Mouse (Mus musculus): ENCODE data around the gene AC124108.1. TPM values are rescaled to one million over a fixed set of nuclear protein-coding genes. Genes with fewer than 3 reads are reported as not detected.

The AC124108.1 gene
- total RNA-seq, 2 experiments from 2014 or later = 0.46 to 0.50 TPM

DNA sequence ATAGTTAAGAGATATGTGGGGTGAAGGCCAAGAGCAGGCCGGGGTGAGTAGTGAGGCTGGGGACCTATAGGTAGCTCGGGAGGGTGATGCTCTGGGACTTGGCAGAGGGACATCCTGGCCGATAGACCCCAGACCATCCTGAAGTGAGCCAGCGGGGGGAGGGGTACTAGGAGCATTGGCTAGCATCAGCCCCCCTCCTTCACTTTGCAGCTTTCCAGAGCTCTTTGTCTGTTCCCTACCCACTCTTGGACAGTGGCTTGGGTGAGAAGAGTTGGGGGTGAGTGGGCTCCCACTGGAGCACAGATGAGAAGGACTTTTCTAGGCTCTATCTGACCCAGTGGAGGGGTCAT lies 10.2 kb downstream of the AC124108.1 start:
- DNase-seq = no peak

DNA sequence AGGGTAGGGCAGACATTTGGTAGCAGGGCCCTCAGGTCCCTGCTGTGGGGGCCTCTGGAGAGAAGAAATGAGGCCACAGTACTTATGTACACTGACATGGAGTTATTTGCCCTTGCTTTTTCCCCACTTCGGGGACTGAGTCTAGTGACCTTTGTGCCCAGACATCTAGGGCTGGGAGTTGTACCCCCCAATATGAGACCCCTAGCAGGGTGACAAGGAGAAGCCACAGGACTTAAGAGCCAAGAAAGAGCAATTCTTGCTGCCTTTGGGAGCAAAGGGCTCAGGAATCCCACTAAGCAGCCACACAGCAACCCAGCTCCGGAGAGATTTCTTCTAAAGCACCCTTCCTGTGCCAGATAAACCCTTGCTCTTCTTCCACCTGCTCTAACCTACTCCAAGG lies 10.7 kb downstream of the AC124108.1 start:
- DNase-seq = no peak

DNA sequence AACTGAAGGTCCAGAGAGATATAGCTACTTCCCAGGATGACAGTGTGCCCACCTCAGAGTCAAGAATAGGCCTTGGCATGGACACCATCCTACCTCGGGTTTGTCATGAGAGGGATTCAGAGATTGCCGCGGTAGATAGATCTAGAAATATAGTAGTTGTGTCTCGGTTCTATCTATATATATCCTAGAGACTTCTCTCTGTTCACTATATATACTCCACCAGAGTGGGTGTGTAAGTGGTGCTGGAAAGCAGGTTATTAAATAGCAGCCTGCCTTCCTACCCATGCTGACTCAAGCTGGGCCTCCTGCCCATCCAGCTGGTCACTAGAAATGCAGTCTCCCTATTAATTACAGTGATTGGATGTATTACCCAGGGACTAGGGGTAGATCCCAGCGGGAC lies 11.5 kb downstream of the AC124108.1 start:
- DNase-seq = no peak

DNA sequence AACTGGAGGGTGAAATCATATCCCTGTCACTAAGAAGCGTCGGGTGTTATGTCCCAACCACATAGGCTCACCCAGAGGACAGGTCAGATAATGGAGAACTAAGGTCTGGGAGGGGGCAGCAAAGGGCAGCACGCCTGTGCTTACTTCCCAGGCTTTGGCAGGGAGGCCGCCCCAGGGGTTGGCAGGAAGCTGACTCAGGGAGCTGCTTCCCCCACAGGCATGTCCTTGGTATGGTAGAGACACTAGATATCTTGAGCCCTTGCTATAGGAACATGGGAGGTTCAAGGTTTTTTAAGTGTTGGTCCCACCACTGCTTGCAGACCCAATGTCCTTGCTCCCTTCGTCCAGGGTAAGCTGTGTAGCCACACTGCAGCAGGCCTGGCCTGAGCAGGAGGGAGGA lies 14.7 kb downstream of the AC124108.1 start:
- DNase-seq = no peak

DNA sequence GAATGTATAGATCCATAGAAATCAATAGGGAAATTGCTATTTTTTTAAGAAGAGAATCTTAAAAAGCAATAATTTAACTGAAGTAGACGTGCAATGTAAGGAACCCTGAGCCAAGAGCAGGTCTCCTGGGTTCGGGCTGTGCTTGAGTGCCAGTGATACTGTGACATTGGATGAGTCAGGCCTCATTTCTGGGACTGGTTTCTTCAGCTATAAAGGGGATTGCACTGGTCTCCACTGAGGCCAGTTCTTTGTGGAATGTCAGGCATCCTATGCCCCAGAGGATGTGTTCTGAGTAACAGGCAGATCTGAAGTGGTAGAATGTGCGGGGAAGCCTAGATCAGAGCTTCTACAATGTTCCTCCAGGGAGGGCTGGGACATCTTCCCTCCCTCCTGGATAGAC lies 15.6 kb downstream of the AC124108.1 start:
- DNase-seq = no peak

DNA sequence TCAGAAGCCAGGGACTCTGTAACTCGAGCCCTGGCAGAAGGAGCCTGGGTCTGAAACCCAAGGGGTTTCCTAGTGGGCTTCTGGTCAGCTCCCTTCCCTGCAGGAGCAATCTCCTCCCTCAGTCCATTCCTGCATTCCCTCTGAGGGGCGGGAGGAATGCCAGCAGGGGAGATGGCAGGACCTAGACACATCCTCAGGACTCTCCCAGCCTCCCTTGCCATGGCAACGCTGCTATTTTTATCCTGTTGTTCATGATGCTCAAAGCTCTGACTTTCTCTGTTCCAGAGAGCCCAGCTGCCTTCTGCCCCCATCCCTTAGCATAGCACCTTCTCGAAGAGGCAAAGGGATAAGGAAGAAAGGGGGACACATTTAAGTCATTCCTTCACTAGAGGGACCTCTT lies 16.9 kb downstream of the AC124108.1 start:
- no peak for DNase-seq

DNA sequence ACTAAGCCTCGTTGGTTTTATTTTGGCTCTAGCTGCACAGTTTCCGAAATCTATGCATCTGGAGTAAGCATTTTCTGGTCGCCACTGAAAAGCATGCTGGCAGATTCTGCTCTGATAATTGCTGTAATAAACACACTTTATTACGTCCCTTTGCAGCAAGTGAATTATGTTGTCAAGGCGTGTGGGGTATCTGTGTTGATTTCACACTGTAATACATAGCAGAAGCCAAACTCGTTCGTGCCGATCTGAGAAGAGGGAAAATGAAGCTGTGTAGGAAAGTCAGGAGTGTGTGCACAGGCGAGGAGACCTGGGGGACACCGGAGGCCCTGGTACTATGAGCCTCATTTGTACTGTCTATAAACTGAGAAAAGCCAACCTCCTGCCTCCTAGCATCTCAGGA lies 18.1 kb downstream of the AC124108.1 start:
- DNase-seq = no peak

DNA sequence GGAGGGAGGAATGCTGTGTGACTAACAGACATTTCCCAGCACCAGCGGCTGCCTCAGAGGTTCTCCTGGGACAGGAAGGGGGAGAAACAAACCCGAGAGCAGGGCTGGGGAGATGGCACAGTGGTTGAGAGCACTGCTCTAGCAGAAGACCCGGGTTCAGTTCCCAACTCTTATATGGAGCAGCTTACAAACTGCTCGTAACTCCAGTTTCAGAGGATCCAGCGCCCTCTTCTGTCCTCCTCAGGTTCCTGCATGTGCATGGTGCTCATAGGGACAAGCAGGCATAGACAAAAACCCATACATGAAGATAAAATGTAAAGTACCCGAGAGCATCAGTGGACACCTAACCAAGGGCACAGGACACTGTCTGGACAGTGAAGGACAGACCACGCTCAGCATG lies 19.7 kb downstream of the AC124108.1 start:
- no peak for DNase-seq

DNA sequence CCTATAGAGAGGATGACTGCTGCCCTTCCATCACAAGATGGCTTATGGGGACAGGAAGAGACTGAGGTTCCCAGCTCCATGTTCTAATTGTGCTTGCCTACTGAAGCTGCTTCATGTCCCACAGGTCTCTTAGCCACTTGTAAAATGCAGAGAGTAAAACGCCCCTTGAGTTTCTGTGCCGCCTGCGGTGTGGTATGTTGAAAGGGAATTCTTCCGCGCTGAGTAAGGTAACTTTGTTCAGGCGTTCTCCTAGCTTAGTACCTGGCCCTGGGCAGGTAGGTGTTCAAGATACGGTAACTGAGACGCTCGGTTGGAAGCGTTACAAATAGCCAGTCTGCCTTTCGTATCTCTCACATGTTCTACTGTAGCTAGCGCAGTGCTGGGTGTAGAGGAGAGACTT lies 20.4 kb downstream of the AC124108.1 start:
- DNase-seq = no peak

DNA sequence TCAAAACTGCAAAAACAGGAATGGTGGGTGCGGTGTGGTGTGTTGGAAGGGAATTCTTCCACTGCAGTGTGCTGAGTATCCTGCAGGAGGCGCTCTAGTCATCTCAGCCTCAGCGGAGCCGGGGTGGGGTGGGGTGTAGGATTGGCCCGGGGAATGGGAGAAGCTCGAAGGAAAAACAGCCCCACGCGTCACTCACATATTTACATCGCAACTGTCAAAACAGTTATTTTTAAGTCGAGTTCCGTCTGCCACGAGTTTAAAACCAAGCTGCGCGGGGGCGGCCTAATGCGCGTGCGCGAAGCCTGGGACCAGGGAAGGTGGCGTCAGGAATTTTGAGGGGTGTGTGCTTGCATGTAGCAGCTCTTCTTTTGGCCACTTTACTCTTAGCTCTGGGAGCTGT lies 21.0 kb downstream of the AC124108.1 start:
- peak; percentile 86 to 87 for DNase-seq

DNA sequence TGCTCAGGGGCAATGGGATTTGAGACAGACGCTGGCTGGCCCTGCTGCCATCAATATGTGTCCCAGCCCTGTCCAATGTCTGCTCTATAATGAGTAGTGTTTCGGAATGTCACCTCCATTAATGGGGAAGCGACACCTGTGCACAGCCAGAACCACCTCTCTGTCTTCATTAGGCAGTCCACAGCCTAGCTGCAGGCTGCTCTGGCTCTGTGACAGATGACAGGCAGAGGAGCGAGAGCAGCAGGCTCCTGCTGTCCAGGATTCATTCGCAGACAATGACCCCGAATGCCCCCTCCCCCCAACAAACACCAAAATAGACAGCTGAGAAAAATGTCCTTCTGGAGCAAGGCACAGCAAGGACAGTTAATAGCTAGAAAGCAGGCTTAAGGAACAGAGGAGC lies 21.8 kb downstream of the AC124108.1 start:
- no peak for DNase-seq

DNA sequence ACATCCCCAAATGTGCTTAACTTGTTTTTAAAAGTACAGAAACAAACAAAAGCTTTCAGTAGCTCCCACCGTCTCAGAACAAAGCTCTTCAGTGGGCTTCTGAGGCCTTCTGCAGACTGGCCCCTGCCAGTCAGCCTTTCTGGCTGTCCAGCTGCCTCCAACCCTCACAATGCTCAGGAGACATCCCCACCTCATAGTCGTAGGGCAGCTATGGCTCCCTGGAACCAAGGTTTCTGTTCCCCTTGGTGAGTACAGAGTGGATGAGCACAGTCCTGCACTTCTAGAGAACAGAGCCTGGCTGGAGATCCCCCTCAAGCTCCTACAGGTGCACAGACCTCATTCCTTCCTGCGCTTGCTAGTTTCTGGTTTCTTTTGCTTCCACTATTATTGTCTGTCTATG lies 25.0 kb downstream of the AC124108.1 start:
- no peak for DNase-seq

DNA sequence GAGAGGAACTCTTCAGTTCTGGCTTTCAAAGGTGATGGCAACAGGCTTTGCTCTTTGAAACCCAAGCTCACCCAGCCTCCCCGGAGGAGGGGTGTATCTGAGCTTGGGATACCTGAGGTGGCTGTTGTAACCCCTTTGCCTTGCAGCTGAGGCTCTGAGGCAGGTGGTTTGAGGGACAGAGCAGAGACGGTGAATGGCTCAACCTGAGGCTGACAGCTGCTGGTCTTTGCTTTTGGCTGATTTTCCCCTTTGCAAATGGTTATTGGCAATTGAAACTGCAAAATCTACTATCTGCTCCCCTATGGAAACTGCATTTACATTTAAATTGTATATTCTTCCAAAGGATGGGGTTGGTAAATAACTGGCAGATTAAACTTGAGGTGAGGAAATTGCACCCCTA lies 30.4 kb downstream of the AC124108.1 start:
- DNase-seq = no peak

DNA sequence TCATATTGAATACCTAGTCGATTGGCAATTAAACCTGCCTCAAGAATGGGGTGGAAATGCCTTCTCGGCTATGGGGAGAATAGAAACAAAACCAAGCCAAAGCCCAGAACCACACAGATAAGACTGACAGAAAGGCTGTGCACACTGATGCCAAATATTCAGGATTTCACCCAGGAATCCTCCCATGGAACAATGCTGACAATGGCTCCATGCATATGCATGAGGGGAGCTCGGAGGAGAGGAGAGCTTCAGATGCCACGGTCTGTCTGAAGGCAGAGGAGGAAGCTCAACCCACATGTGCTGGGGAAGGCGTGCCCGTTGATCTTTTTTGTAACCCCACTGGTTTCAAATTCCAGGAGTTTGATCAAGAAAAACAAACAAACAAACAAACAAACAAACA lies 30.9 kb downstream of the AC124108.1 start:
- DNase-seq = no peak

DNA sequence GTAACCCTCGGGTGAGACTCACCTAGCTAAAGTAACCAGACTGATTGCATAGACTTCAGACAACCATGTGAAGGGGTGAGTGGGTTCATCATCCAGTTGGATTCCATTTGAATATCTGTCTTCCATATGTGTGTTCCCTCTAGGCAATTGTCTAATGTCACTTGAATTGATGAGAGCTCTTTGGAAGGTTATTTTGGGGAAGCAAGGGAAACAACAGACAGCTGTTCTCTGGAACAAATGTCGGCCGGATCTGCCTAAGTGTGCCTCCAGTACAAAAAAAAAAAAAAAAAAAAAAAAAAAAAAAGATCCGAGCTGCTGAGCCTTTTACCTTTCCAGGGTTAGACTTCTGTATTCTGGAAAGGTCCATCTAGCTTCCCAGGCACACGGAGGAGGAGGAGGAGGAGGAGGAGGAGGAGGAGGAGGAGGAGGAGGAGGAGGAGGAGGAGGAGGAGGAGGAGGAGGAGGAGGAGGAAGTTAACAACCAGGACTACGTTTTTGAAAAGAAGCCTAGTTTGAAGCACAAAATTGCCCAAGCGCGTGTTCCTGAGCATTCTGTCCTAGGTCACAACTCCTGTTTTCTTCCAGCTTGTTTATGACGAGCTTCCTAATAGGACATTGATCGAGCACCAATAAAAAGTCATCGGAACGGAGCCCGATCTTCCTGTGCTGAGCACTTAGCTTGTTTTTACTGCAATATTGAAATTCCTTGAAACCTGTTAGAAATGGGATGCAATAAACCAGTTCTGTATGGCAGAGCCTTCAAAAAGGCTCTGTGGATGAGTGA lies 35.2 kb downstream of the AC124108.1 start:
- no peak for DNase-seq

DNA sequence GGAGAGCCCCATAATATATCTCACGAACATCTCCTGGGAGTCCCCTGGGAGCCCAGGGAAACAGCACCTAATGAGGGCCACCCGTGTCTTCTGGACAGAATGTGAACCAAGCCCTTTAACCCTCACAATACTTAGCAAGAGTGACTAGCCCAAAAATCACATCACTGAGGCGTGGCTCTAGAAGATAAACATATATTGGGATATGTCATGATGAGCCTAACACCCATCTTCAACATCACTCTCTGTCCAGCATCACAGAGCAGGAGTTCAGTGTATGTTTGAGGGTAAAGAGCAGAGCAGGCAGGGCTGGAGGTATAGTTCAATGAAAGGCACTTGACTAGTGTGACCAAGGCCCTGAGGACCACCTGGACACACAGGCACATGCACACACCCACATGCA lies 38.4 kb downstream of the AC124108.1 start, which contains the start of gene Gm10188:
Gene Gm10188 (minus strand): TSS at position 101 of the 400 bp plus-strand sequence.
- no peak for DNase-seq

DNA sequence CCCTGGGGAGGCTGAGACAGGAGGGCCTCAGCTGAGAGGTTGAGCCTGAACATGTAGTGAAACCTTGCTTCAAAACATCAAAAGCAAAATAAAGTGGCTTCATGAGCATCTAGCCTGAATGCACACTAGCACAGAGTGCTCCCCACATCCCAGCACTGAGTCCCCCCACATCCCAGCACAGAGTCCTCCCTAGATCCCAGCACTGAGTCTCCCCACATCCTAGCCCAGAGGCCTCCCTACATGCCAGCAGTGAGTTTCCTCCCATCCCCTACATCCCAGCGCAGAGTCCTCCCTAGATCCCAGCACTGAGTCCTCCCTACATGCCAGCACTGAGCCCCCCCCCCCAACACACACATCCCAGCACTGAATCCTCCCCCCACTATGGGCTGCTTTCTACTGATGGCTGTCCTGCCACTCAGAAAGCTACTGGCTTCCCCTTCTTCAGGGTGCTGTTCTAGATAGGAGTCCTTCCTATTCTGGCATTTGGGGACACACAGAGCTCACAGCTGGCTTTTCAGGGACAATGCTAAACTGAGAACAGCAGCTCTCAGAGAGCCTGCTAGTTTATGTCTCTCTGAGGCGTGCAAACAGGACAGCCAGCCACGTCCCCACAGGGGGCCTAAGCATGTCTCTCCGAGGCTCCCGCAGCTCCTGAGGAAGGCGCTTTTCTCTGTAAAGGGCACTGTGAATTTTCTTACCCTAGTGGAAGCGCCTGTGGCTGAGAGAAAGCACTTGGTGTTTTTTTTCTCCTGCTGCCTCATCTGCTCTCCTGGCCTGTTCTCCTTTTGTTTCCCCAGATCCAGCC lies 40.4 kb downstream of the AC124108.1 start:
- DNase-seq = no peak

DNA sequence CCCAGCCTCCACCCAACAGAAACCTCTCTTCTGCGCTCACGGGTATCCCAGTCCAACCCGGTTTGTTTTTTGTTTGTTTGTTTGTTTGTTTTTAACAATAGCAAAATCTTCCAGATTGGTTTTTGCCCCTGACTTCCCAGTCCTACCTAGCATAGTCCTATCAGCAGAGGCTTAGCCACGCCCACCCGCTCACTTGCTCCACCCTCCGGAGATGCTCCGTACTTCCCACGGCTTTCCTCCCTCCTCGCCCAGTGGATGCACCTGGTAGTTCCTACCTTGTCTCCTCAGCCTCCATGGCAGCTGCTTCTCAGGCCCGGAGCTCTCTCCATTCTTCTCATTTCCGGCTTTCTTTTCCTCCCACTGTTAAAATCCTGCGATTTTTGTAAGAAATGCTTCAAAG lies 42.3 kb downstream of the AC124108.1 start:
- DNase-seq = no peak

DNA sequence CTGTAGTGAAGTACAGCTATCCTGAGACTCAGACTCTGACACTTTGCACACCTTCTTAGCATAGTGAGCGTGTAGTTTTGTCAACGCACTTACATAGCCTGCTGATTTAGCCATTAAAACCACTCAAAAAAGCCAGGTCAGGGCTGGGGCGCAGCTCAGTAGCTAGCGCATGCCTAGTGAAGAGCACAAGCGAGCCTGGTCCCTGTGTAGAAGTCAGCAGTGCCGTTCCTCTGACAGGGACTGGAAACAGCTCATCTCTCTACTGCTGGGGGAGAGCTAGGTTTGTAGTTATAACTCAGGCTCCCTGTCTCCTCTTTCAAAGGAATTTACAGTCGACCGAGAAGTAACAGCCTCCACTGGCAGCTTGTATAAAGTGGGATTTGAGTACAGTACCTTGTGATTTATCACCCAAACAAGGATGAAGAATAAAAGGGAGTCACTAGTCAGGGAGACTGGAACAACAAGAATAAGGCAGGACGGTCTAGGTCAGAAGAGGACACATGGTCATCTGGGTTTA lies 43.6 kb downstream of the AC124108.1 start:
- no peak for DNase-seq

DNA sequence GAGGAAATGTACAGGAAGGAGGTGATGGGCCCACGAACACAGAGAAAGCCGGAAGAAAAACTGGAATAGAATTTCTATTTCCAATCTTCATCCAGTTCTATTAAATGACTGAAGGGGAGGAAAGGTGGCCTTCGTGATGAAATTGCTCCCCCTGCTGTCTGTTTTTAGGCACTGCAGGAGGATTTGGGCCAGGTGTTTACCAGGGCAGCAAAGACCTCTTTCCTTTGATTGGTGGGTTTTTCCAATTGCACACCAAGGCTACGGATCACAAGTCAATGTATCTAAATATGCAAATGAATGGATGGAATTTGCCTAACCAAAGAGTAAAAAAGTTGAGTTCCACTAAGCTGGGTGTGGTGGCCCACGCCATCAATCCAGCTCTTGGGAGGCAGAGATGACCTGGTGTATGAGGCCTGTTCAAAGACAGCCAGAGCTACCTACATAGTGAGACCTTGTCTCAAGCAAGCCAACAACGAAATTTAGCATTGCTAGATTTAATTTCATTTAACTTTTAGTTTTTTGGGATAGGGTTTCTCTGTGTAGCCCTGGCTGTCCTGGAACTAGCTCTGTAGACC lies 46.4 kb downstream of the AC124108.1 start:
- DNase-seq = peak; percentile 59 to 71

DNA sequence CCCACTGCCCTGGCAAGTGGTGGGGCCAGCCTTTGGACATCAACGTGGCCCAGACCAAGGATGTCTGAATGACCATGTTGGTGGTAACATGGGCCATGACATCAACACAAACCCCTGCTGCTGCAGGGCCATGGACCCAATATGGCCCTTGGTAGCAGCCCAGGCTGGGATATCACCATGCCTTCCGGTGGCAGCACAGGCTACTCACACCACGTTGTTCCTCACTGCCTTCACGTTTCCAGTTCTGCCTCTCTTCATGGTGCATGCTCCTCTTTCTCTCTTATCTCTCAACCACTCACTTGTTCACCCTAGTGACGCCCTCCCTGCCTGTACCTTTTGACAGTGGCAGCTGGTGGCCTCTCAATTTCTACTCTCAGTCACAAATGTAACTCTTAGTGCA lies 53.8 kb downstream of the AC124108.1 start:
- DNase-seq = no peak

DNA sequence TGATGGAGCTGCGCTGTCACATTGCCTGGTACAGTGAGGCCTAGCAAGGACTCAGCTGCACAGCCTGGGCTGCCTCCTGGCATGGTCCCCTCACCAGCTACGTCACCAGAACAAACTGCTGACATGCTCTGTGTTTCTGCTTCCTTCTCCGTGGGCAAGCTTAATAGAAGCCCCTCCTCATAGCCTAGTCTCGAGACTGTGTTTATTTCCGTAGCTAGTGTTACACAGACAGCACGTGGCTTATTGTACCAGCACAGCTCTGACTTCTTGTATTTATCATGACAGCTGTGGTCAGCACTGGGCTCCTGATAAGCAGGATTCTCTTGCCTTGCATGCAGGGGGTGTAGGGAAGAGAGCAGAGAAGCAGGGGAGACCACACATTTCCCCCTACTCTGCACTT lies 54.9 kb downstream of the AC124108.1 start:
- peak in 1 of 2 experiments; percentile 33 for DNase-seq

DNA sequence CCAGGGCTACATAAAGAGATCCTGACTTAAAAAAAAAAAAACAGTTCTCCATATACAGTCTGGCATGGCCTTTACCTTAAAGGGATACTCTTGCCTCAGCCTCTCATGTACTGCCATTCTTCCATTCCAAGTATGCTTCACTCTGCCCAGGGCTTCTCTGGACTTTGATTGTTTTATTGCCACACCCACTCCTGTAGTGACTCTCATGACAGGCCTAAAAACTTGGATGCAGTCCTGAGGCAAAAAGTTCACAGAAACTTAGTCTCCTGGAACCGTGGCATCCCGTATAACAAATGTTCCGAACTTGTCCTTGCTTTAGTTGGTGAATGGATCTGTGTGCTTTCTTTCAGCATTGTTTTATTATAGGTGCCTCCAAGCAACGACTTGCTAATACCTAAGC lies 55.4 kb downstream of the AC124108.1 start:
- no peak for DNase-seq

Measured in layer of hippocampus, postnatal 36 days (tissue).